Mouse (Mus musculus) liver, embryonic 12.5 days (tissue): Measurements from ENCODE around the gene Pheta2. TPM values are rescaled to one million over a fixed set of nuclear protein-coding genes. Genes with fewer than 3 reads are reported as not detected.

Source experiments
- ATAC-seq: fragments of 200-750 bp; cut with Nextera tagmentation; 2 replicates; pipeline ENCODE4 v1.8.0; 2017; ENCODE audit warnings: moderate number of reproducible peaks, mild to moderate bottlenecking, moderate library complexity
- H3K27ac ChIP-seq: fragments of 300-500 bp; sonication (generic); 2 replicates; pipeline ENCODE4 v1.5.1; 2016; ENCODE audit warnings: mild to moderate bottlenecking
- H3K27me3 ChIP-seq: fragments of 300-500 bp; sonication (generic); replicated peaks from 2 replicates; pipeline ENCODE4 v1.6.1; 2016; ENCODE audit warnings: mild to moderate bottlenecking, moderate library complexity
- H3K36me3 ChIP-seq: fragments of 300-500 bp; sonication (generic); 2 replicates; pipeline ENCODE4 v1.6.1; 2016; ENCODE audit warnings: mild to moderate bottlenecking, moderate library complexity
- H3K4me1 ChIP-seq: fragments of 300-500 bp; sonication (generic); 2 replicates; pipeline ENCODE4 v1.6.1; 2016
- H3K4me2 ChIP-seq: fragments of 300-500 bp; sonication (generic); 2 replicates; pipeline ENCODE4 v1.6.1; 2016; ENCODE audit warnings: mild to moderate bottlenecking, moderate library complexity
- H3K4me3 ChIP-seq: fragments of 300-500 bp; sonication (generic); 2 replicates; pipeline ENCODE4 v1.5.1; 2016; ENCODE audit warnings: mild to moderate bottlenecking, moderate library complexity
- H3K9ac ChIP-seq: fragments of 300-500 bp; sonication (generic); 2 replicates; pipeline ENCODE4 v1.6.1; 2016; ENCODE audit warnings: mild to moderate bottlenecking, moderate library complexity
- H3K9me3 ChIP-seq: fragments of 300-500 bp; sonication (generic); replicated peaks from 2 replicates; pipeline ENCODE4 v1.6.1; 2016; ENCODE audit warnings: mild to moderate bottlenecking, moderate library complexity
- WGBS: fragments of 180-500 bp; shearing (Covaris S2); methylation state at CpG from one replicate; pipeline ENCODE4 v1.1.7; 2016; ENCODE audit not compliant: insufficient replicate concordance; 5-methylcytosine and 5-hydroxymethylcytosine counted together
- polyA plus RNA-seq: library from polyadenylated mRNA; unstranded; fragments of >200 nt; fragmentation: Nextera tagmentation; extraction: Ambion mirVana; gene quantifications from 2 replicates; pipeline ENCODE4 v1.2.1, GENCODE M21; 2016

Pheta2 gene
- polyA plus RNA-seq, 1 experiment from 2014 or later, result 39.1 TPM

DNA sequence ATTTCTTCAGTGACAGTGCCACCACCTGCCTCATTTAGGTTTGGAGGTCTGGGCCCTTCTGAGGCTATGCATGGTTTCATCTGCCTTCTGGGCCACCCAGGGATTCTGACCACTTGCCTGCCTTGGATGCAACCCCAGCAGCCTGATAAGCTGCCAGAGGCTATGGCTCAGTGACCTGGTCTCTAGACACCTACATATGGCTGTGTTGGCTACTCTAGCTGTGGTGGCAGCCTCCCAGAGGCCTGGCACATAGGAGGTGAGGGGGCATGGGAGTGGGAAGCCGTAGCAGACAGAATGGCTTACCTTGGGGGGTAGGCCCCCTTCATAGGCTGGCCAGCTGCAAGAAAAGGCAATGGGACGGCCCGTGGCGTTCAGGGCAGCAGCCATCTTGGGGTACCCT lies 3.5 kb upstream of the Pheta2 start:
- H3K4me1 ChIP-seq, result peaks cover 47% of the 10 kb centered on the region
- H3K4me2 ChIP-seq, result no peak overlapping the region
- H3K27me3 ChIP-seq, result no peaks in the 10 kb centered on the region
- no peak for ATAC-seq
- H3K36me3 ChIP-seq, result peaks cover 70% of the 10 kb centered on the region
- no peak overlapping the region for H3K9ac ChIP-seq
- H3K4me3 ChIP-seq, result no peak overlapping the region
- H3K27ac ChIP-seq, result no peak overlapping the region
- no peaks in the 10 kb centered on the region for H3K9me3 ChIP-seq
- 88% methylated on average over 4 of the region's 4 CpGs for WGBS

DNA sequence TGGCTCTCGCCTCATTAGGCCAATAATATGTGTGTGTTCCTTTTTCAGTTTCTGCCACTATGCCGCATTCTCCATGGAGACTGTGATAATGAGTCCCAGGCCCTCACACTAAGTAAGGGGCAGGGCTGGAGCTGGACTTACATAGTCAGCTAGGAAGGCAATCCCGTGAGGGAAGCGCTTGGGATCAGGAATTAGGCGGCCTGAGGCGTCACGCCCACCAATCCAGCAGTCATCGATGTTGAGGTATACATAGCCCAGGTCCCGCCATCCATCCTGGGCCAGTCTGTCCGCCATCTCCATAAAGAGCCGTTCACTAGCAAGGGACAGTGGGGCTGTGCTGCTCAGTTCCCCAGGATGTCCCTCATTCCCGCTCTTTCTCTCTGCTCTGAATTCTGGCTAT lies 2.1 kb upstream of the Pheta2 start:
- H3K36me3 ChIP-seq, result peaks cover 56% of the 10 kb centered on the region
- H3K27ac ChIP-seq, result peak overlapping the region; percentile 100; the same call in 1 of the 2 replicates
- H3K9ac ChIP-seq, result peak overlapping the region; percentile 96
- ATAC-seq, result no peak
- peak overlapping the region; percentile 75 for H3K4me3 ChIP-seq
- H3K4me1 ChIP-seq, result peaks cover 47% of the 10 kb centered on the region
- H3K4me2 ChIP-seq, result peak overlapping the region; percentile 94
- 90% methylated on average over 12 of the region's 12 CpGs for WGBS
- H3K27me3 ChIP-seq, result no peaks in the 10 kb centered on the region
- H3K9me3 ChIP-seq, result no peaks in the 10 kb centered on the region

DNA sequence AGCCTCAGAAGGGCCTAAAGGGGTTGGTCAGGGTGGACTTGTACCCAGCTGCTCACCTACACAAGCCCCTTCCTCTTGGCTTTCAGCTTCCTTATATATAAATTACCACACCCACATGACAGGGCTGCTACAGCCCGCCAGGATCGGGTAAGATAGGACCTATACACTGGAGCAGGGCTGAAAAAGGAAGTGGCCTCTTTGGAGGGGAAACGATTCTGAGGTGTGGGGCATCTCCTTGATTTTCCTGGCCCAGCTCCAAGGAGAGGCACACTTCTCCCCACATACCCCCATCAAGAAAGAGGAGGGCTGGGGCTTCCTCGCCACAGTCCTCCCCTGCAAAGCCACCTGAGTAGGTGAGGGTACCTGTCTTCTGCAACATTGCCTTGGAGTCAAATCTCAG lies 867 bp upstream of the Pheta2 start:
- Histone ChIP-seq H3K27ac (peak overlapping the region; percentile 100), H3K4me1 (peaks cover 55% of the 10 kb centered on the region), H3K4me3 (peak overlapping the region; percentile 75), H3K9ac (peak overlapping the region; percentile 96), H3K36me3 (peaks cover 43% of the 10 kb centered on the region), H3K4me2 (peak overlapping the region; percentile 94), H3K27me3 (no peaks in the 10 kb centered on the region), H3K9me3 (no peaks in the 10 kb centered on the region)
- WGBS, result 5% methylated on average over 4 of the region's 4 CpGs
- no peak for ATAC-seq

DNA sequence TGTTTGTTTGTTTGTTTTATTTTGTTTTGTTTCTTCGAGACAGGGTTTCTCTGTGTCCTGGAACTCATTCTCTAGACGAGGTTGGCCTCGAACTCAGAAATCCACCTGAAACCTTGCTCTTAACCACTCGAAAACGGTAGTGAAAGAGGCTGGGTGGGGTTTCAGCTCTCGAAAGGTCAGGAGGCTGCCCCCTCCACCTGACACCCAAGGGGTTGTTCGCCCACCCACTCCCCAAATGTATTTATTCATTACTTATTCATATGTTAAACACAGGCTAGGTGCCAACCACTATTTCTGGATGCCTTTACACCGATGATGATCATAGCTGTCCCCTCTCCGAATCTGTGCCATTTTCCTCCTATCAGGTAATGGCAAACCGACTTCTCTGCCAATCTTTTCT lies 408 bp downstream of the Pheta2 start:
- H3K36me3 ChIP-seq, result peaks cover 44% of the 10 kb centered on the region
- WGBS, result 36% methylated on average over 10 of the region's 10 CpGs
- no peak for ATAC-seq

GRCm38 (mm10) chr15:82339634-82340254 lies 1.0 kb downstream of the Pheta2 start:
- Histone ChIP-seq H3K4me2 (peak overlapping the region; percentile 94), H3K9ac (peak overlapping the region; percentile 96), H3K9me3 (no peaks in the 10 kb centered on the region), H3K27me3 (no peaks in the 10 kb centered on the region), H3K36me3 (peaks cover 44% of the 10 kb centered on the region), H3K27ac (peak overlapping the region; percentile 100), H3K4me3 (peak overlapping the region; percentile 78), H3K4me1 (peaks cover 74% of the 10 kb centered on the region)
- ATAC-seq, result no peak
- WGBS, result 39% methylated on average over 8 of the region's 8 CpGs

More for the DNA sequence above, 408 bp downstream of the Pheta2 start:
- H3K9me3 ChIP-seq, result no peaks in the 10 kb centered on the region
- peak overlapping the region; percentile 100 for H3K27ac ChIP-seq
- H3K4me2 ChIP-seq, result peak overlapping the region; percentile 94
- H3K9ac ChIP-seq, result peak overlapping the region; percentile 96
- H3K4me3 ChIP-seq, result peak overlapping the region; percentile 75
- peaks cover 68% of the 10 kb centered on the region for H3K4me1 ChIP-seq
- no peaks in the 10 kb centered on the region for H3K27me3 ChIP-seq

- WGBS, result 16% methylated on average over 21 of the region's 21 CpGs
- Histone ChIP-seq H3K27ac (peak overlapping the region; percentile 100), H3K27me3 (no peaks in the 10 kb centered on the region), H3K9ac (peak overlapping the region; percentile 96), H3K4me1 (peaks cover 81% of the 10 kb centered on the region), H3K4me3 (peak overlapping the region; percentile 78), H3K36me3 (peaks cover 43% of the 10 kb centered on the region), H3K9me3 (no peaks in the 10 kb centered on the region), H3K4me2 (peak overlapping the region; percentile 94)
- no peak for ATAC-seq
Observed at GRCm38 (mm10) chr15:82340414-82341035, 1.8 kb downstream of the Pheta2 start.

- Histone ChIP-seq H3K4me2 (peak overlapping the region; percentile 94), H3K4me3 (peak overlapping the region; percentile 78), H3K9ac (peak overlapping the region; percentile 96), H3K9me3 (no peaks in the 10 kb centered on the region), H3K27ac (peak overlapping the region; percentile 100), H3K27me3 (no peaks in the 10 kb centered on the region), H3K4me1 (peaks cover 80% of the 10 kb centered on the region), H3K36me3 (peaks cover 38% of the 10 kb centered on the region)
- ATAC-seq, result peak; percentile 45
- 0% methylated on average over 40 of the region's 40 CpGs for WGBS
Observed at GRCm38 (mm10) chr15:82341036-82341501, 2.3 kb downstream of the Pheta2 start.

DNA sequence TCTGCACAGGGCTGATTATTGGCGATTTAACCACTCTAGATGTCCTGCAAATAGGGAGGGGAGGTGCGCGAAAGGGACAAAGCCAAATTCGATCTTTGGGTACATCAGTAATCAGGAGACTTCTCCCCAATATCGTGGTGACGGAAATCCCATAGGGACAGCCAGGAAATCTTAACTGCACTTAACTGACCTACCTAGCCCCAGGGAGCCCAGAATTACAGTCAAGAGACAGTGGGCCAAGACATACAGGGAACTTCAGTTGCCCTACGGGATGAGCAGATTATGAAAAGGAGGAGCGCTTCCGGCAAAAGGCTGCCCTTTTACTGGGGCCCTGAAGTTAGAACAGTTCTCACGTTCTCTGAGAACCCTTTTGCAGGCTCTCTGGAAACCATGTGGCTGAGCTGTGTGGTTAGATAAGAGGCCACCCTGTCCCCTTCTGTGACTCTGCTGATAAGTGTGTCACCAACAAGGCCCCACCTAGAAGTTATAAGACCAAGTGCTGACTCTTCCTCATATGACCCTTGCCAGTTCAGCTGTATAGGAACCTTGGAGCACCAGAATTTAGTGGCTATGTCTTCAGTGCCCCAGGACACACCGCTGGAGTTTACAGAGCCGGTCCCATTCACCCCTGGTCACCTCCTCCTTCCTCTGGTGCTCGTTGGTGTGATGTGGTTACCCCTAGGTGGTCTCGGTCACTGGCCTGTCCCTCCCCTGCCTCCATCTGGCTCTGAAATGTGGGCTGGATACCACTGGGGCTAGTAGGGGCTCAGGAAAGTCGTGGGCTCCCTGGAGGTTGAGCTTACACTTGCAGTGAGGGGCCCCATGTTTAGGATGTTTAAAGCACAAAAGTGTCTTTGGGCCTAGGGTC lies 3.2 kb downstream of the Pheta2 start:
- H3K27me3 ChIP-seq, result no peaks in the 10 kb centered on the region
- peak overlapping the region; percentile 78 for H3K4me3 ChIP-seq
- H3K36me3 ChIP-seq, result peaks cover 30% of the 10 kb centered on the region
- peak; percentile 70 for ATAC-seq
- H3K4me2 ChIP-seq, result peak overlapping the region; percentile 94
- H3K27ac ChIP-seq, result peak overlapping the region; percentile 100
- H3K9ac ChIP-seq, result peak overlapping the region; percentile 96
- H3K4me1 ChIP-seq, result peaks cover 76% of the 10 kb centered on the region
- WGBS, result 9% methylated on average over 15 of the region's 15 CpGs
- H3K9me3 ChIP-seq, result no peaks in the 10 kb centered on the region

GRCm38 (mm10) chr15:82342543-82342935 lies 3.8 kb downstream of the Pheta2 start:
- peak overlapping the region; percentile 100 for H3K27ac ChIP-seq
- peak overlapping the region; percentile 78 for H3K4me3 ChIP-seq
- H3K9me3 ChIP-seq, result no peaks in the 10 kb centered on the region
- WGBS, result 33% methylated on average over 5 of the region's 5 CpGs
- H3K36me3 ChIP-seq, result peaks cover 30% of the 10 kb centered on the region
- no peaks in the 10 kb centered on the region for H3K27me3 ChIP-seq
- H3K4me2 ChIP-seq, result peak overlapping the region; percentile 94
- peak overlapping the region; percentile 96 for H3K9ac ChIP-seq
- ATAC-seq, result no peak
- peaks cover 76% of the 10 kb centered on the region for H3K4me1 ChIP-seq

DNA sequence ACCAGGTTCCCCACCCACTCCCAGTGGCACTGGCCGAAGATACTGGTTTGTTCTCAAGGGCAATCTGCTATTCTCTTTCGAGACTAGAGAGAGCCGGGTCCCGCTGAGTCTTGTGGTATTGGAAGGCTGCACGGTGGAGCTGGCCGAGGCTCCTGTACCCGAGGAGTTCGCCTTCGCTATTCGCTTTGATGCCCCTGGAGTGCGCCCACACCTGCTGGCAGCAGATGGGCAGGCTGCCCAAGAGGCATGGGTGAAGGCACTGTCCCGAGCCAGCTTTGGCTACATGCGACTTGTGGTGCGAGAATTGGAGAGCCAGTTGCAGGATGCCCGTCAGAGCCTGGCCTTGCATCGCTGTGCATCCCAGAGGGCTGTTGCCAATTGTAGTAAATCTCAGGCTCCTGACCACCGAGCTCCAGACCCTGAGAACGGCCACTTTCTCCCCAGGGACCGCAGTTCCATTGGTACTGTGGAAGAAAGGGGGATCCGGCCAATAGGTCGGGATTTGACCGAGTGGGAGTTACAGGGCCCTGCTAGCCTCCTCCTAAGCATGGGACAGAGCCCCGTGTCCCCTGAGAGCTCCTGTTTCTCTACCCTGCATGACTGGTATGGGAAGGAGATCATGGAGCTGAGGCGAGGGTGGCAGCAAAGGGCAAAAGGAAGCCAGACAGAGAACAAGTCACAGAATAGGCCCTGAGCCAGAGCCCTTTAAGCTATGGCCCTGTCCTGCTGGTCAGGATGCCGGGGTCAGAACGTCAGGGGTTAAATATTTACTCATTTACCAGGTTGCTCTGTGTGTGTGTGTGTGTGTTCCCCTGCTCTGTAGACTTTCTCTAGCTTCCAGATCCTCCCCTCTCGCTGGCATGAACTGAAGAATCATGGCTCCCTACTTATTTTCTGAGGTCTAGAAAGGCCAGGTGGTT lies 4.9 kb downstream of the Pheta2 start:
- H3K4me2 ChIP-seq, result peak overlapping the region; percentile 94
- no peak for ATAC-seq
- peaks cover 41% of the 10 kb centered on the region for H3K36me3 ChIP-seq
- peak overlapping the region; percentile 78 for H3K4me3 ChIP-seq
- peak overlapping the region; percentile 100 for H3K27ac ChIP-seq
- 81% methylated on average over 27 of the region's 27 CpGs for WGBS
- no peaks in the 10 kb centered on the region for H3K27me3 ChIP-seq
- peak overlapping the region; percentile 96 for H3K9ac ChIP-seq
- H3K9me3 ChIP-seq, result no peaks in the 10 kb centered on the region
- H3K4me1 ChIP-seq, result peaks cover 79% of the 10 kb centered on the region

GRCm38 (mm10) chr15:82344971-82345370 lies 6.2 kb downstream of the Pheta2 start:
- Histone ChIP-seq H3K4me3 (peak overlapping the region; percentile 78), H3K4me1 (peaks cover 80% of the 10 kb centered on the region)

More at GRCm38 (mm10) chr15:82344971-82345370, 6.2 kb downstream of the Pheta2 start:
- H3K27me3 ChIP-seq, result no peaks in the 10 kb centered on the region
- peaks cover 55% of the 10 kb centered on the region for H3K36me3 ChIP-seq
- H3K9ac ChIP-seq, result peak overlapping the region; percentile 96
- ATAC-seq, result no peak
- WGBS, result 57% methylated on average over 6 of the region's 6 CpGs
- peak overlapping the region; percentile 94 for H3K4me2 ChIP-seq
- no peaks in the 10 kb centered on the region for H3K9me3 ChIP-seq
- peak overlapping the region; percentile 100 for H3K27ac ChIP-seq
